Mouse (Mus musculus): ENCODE data around the gene Ccl3. TPM values are rescaled to one million over a fixed set of nuclear protein-coding genes. Genes with fewer than 3 reads are reported as not detected.

The Ccl3 gene
- polyA plus RNA-seq, 1 experiment from 2014 or later = 1.5 TPM

DNA sequence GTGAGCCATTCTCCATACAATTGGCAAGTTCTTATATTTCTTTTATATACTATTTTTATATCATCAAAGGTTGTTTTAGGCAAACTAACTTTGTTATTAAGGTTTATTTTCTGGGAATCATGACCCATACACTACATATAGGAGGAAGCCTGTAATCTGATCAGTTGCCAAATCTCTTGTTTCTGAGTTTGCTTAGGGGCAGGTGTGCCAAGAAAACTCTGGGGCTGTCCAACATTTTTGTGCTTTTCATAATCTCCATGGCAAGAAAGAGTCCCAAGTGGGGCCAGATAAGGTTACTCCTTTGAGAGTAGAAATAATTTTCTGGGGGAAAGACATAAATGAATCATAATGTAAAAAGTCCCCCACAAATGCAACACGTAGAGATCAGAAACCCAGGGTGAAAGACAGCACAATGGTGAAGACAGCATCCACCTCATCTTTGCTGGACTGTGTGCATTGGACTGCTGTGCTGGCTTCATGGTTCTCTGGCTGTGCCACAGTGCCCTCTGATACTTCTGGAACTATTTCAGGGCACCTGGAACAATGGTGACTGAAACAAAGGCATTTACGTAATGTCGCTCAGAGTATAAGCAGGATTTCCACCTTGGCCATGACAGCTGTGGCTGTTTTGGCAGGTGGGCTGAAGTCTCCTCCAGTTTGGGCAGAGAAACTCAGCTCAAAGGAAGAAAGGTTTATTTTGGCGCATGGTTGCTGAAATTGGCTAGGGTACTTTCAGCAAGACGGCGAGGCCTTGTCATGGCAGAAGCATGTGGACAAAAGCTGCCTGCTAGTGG, 2.6 kb downstream of the Ccl3 start:
- 94% methylated on average over 6 of the region's 6 CpGs for WGBS
- no peak overlapping the region for H3K4me2 ChIP-seq (replicated peaks)
- no peaks in the 10 kb centered on the region for H3K36me3 ChIP-seq (replicated peaks; ENCODE audit: control insufficient read depth, insufficient read depth)
- no peaks in the 10 kb centered on the region for H3K9me3 ChIP-seq (ENCODE audit: control insufficient read depth, low read length)
- no peak overlapping the region for H3K4me3 ChIP-seq (replicated peaks; ENCODE audit: low read length)
- H3K9ac ChIP-seq = no peak overlapping the region
- DNase-seq (ENCODE audit: low spot score) (no peak), ATAC-seq (ENCODE audit: low FRiP score) (no peak)
- no peaks in the 10 kb centered on the region for H3K4me1 ChIP-seq (replicated peaks; ENCODE audit: control insufficient read depth, insufficient read depth, low read length)
- H3K27ac ChIP-seq = no peak overlapping the region
- no peaks in the 10 kb centered on the region for H3K27me3 ChIP-seq (ENCODE audit: control insufficient read depth, insufficient read depth, low read length)

DNA sequence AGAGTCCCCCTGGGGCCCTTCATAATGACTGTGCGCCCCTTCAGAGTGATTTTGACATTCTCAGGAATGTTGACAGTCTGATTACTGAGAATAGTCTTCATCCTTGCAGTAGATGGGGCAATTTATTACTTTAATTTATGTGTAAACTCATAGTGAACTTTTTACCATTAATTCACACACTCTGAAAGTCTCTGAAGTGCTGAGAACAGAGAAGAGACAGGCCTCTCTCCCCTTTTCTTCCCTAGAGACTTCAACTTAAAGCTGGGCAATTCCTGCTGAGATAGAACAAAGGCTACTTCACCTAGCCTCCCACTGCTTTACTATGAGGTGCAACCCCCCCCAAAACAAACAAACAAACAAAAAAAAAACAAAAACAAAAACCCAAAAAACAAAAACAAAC, 3.6 kb downstream of the Ccl3 start, which contains the start of gene Rpl9-ps1:
Gene Rpl9-ps1 (minus strand): TSS at position 101 of the 400 bp plus-strand sequence.
- 89% methylated on average over 1 of the region's 1 CpGs for WGBS
- H3K9me3 ChIP-seq (ENCODE audit: control insufficient read depth, low read length) = no peaks in the 10 kb centered on the region
- H3K27ac ChIP-seq = no peak within 1 kb of the TSS
- ATAC-seq (ENCODE audit: low FRiP score) (no peak), DNase-seq (ENCODE audit: low spot score) (no peak)
- no peaks in the 10 kb centered on the region for H3K36me3 ChIP-seq (replicated peaks; ENCODE audit: control insufficient read depth, insufficient read depth)
- H3K4me1 ChIP-seq (replicated peaks; ENCODE audit: control insufficient read depth, insufficient read depth, low read length) = no peaks in the 10 kb centered on the region
- H3K9ac ChIP-seq = no peak within 1 kb of the TSS
- no peak within 1 kb of the TSS for H3K4me2 ChIP-seq (replicated peaks)
- no peaks in the 10 kb centered on the region for H3K27me3 ChIP-seq (ENCODE audit: control insufficient read depth, insufficient read depth, low read length)
- H3K4me3 ChIP-seq (replicated peaks; ENCODE audit: low read length) = no peak within 1 kb of the TSS

DNA sequence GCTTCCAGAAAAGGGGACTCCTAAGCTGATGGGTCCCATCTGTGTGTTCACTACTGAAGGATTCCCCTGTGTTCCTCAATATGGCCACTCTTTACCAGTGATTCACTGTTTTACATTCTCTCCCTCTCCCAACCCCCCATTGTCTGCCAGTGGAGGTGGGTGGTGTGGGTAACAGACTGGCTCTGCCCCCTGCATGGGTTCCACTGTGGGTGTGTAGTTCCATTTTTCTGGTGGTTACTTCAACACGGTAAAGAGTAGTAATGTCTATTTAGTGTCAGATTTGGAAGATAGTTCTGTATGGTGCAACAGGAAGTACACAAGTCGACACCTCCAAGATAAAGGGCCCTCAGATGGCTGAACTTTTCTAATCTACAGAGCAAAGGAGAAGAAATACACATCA, 7.9 kb downstream of the Ccl3 start:
- ATAC-seq (ENCODE audit: low FRiP score) (no peak), DNase-seq (ENCODE audit: low spot score) (no peak)
- WGBS = 94% methylated on average over 2 of the region's 2 CpGs
- Histone ChIP-seq H3K4me3 (replicated peaks; ENCODE audit: low read length) (no peak overlapping the region), H3K27ac (no peak overlapping the region), H3K36me3 (replicated peaks; ENCODE audit: control insufficient read depth, insufficient read depth) (no peaks in the 10 kb centered on the region), H3K9me3 (ENCODE audit: control insufficient read depth, low read length) (no peaks in the 10 kb centered on the region), H3K9ac (no peak overlapping the region), H3K4me2 (replicated peaks) (no peak overlapping the region), H3K4me1 (replicated peaks; ENCODE audit: control insufficient read depth, insufficient read depth, low read length) (no peaks in the 10 kb centered on the region), H3K27me3 (ENCODE audit: control insufficient read depth, insufficient read depth, low read length) (no peaks in the 10 kb centered on the region)

DNA sequence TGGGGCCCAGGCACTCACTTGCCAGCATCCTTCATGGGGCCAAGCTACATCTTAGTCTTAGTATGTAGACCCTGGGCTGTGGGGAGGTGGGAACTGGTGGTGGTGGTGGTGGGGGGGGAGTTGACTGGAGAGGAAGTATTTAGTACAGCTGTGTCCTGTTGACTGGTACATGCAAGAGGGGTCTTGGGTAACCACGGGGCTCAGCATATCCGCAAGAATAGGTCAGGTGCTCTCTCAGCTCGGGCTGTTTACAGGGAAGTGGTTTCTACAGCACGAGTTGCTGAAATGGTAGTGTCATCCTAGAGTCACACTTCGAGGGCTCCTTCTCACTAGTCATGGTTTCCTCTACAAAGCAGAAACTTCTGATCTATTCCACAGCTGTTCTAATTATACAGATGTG, 9.0 kb downstream of the Ccl3 start:
- Histone ChIP-seq H3K27me3 (ENCODE audit: control insufficient read depth, insufficient read depth, low read length) (no peaks in the 10 kb centered on the region), H3K9me3 (ENCODE audit: control insufficient read depth, low read length) (no peaks in the 10 kb centered on the region), H3K4me3 (replicated peaks; ENCODE audit: low read length) (no peak overlapping the region), H3K4me1 (replicated peaks; ENCODE audit: control insufficient read depth, insufficient read depth, low read length) (no peaks in the 10 kb centered on the region), H3K27ac (no peak overlapping the region), H3K4me2 (replicated peaks) (no peak overlapping the region), H3K36me3 (replicated peaks; ENCODE audit: control insufficient read depth, insufficient read depth) (no peaks in the 10 kb centered on the region), H3K9ac (no peak overlapping the region)
- WGBS = 86% methylated on average over 5 of the region's 5 CpGs
- ATAC-seq (ENCODE audit: low FRiP score) = no peak
- no peak for DNase-seq (ENCODE audit: low spot score)

DNA sequence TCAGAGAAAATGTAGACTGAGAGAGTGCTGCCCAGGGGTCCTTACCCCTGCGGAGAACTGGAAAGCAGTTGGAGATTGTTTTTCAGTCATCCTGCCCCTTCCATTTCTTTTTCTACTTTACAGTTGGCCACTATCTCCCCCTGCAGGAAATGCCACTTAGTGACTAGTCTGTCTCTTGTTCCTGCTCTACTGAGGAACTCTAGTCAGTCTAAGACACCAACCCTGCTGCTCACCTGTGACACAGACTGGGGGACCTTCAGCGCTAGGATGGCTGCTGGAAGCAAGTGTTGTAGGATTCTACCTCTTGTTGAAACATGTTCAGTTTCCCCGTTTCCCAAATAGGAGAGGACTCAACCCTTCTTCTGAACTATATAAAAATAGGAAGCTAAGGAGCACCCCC, 9.6 kb downstream of the Ccl3 start:
- no peak for ATAC-seq (ENCODE audit: low FRiP score)
- WGBS = 66% methylated on average over 3 of the region's 3 CpGs
- no peak overlapping the region for H3K4me2 ChIP-seq (replicated peaks)
- no peaks in the 10 kb centered on the region for H3K9me3 ChIP-seq (ENCODE audit: control insufficient read depth, low read length)
- H3K4me1 ChIP-seq (replicated peaks; ENCODE audit: control insufficient read depth, insufficient read depth, low read length) = no peaks in the 10 kb centered on the region
- H3K27ac ChIP-seq = no peak overlapping the region
- no peak overlapping the region for H3K4me3 ChIP-seq (replicated peaks; ENCODE audit: low read length)
- no peak for DNase-seq (ENCODE audit: low spot score)
- no peaks in the 10 kb centered on the region for H3K36me3 ChIP-seq (replicated peaks; ENCODE audit: control insufficient read depth, insufficient read depth)
- no peak overlapping the region for H3K9ac ChIP-seq
- H3K27me3 ChIP-seq (ENCODE audit: control insufficient read depth, insufficient read depth, low read length) = no peaks in the 10 kb centered on the region

DNA sequence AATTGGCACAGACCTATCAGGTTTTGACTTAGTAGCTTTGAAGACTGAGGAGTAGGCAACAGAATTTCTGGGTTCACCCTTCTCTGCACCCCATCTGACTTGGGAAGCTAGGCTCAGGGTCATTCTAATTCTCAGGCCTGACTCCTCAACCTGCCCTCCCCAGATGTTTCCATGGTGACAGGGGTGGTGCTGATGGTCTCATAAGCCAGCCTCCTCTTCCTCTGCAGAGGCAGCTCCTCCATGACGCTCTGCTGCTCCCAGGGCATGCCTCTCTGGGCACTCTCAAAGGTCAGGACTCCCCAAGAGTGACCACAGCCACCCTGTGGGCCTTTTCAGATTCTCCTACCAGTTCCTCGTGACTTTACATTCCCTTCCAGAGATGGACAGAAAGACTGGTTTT, 10.2 kb downstream of the Ccl3 start:
- H3K4me3 ChIP-seq (replicated peaks; ENCODE audit: low read length) = no peak overlapping the region
- no peaks in the 10 kb centered on the region for H3K36me3 ChIP-seq (replicated peaks; ENCODE audit: control insufficient read depth, insufficient read depth)
- no peak overlapping the region for H3K9ac ChIP-seq
- no peaks in the 10 kb centered on the region for H3K9me3 ChIP-seq (ENCODE audit: control insufficient read depth, low read length)
- ATAC-seq (ENCODE audit: low FRiP score) (no peak), DNase-seq (ENCODE audit: low spot score) (no peak)
- H3K27ac ChIP-seq = no peak overlapping the region
- H3K27me3 ChIP-seq (ENCODE audit: control insufficient read depth, insufficient read depth, low read length) = no peaks in the 10 kb centered on the region
- H3K4me1 ChIP-seq (replicated peaks; ENCODE audit: control insufficient read depth, insufficient read depth, low read length) = no peaks in the 10 kb centered on the region
- 49% methylated on average over 2 of the region's 2 CpGs for WGBS
- H3K4me2 ChIP-seq (replicated peaks) = no peak overlapping the region

DNA sequence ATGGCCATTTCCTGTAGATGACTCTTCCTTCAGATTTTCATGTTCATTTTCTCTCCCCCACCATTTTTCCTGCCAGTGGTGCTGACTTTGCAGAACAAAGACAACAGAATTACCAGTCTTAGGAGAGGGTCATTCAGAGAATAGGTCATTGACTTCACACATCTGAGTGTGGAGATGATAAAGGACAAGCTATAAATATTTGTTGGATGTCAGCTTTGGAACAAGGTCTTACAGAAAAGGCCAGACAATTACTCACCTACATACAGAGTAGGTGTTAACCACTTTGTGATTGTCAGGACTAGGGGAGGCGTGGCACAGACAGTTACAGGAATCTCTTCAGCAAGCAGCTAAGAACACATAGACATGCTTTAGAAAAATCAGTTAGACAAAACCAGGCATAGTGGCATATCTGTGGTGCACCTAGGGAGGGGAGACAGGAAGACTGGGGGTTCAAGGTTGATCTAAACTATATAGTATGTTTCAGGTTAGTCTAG, 12.4 kb downstream of the Ccl3 start:
- H3K27me3 ChIP-seq (ENCODE audit: control insufficient read depth, insufficient read depth, low read length) = no peaks in the 10 kb centered on the region
- H3K27ac ChIP-seq = no peak overlapping the region
- H3K36me3 ChIP-seq (replicated peaks; ENCODE audit: control insufficient read depth, insufficient read depth) = no peaks in the 10 kb centered on the region
- H3K4me1 ChIP-seq (replicated peaks; ENCODE audit: control insufficient read depth, insufficient read depth, low read length) = no peaks in the 10 kb centered on the region
- H3K4me2 ChIP-seq (replicated peaks) = no peak overlapping the region
- H3K9me3 ChIP-seq (ENCODE audit: control insufficient read depth, low read length) = no peaks in the 10 kb centered on the region
- ATAC-seq (ENCODE audit: low FRiP score) = no peak
- WGBS = 85% methylated on average over 1 of the region's 1 CpGs
- H3K9ac ChIP-seq = no peak overlapping the region
- no peak overlapping the region for H3K4me3 ChIP-seq (replicated peaks; ENCODE audit: low read length)
- DNase-seq (ENCODE audit: low spot score) = no peak

DNA sequence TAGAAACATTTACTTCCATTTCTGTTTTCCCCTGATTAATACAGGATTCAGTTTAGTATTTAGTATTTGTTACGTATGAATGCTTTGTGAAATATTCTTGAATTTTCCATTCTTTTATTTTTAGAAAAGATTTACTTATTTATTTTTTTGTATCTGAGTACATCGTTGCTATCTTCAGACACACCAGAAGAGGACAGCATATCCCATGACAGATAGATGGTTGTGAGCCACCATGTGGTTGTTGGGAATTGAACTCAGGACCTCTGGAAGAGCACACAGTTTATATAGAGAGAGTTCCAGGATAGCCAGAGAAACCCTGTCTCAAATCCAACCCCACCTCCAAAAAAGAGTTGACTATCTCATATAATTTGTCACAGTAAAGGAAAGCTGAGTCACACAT, 14.3 kb downstream of the Ccl3 start:
- DNase-seq (ENCODE audit: low spot score) (no peak), ATAC-seq (ENCODE audit: low FRiP score) (no peak)
- Histone ChIP-seq H3K27me3 (ENCODE audit: control insufficient read depth, insufficient read depth, low read length) (no peaks in the 10 kb centered on the region), H3K4me1 (replicated peaks; ENCODE audit: control insufficient read depth, insufficient read depth, low read length) (no peaks in the 10 kb centered on the region), H3K36me3 (replicated peaks; ENCODE audit: control insufficient read depth, insufficient read depth) (no peaks in the 10 kb centered on the region), H3K4me3 (replicated peaks; ENCODE audit: low read length) (no peak overlapping the region), H3K27ac (no peak overlapping the region), H3K4me2 (replicated peaks) (no peak overlapping the region), H3K9me3 (ENCODE audit: control insufficient read depth, low read length) (no peaks in the 10 kb centered on the region), H3K9ac (no peak overlapping the region)
- 94% methylated on average over 2 of the region's 2 CpGs for WGBS

DNA sequence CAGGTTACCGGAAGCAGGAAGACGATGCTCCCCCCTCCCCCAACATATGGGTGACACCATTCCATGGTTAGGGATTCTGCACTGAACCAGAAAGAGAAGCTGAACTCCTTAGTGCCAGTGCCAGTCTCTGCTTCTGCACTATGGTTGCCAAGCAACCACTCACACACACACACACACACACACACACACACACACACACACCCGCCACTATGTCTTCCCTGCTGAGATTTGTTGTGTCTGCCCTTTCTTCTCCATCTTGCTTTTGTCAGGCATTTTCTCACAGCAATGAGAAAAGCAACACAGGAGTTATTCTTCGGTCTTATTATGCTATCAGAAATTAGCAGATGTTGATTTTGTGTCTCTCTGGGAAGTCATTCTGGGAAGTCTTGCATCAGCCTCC, 14.7 kb downstream of the Ccl3 start:
- DNase-seq (ENCODE audit: low spot score) (no peak), ATAC-seq (ENCODE audit: low FRiP score) (no peak)
- Histone ChIP-seq H3K4me1 (replicated peaks; ENCODE audit: control insufficient read depth, insufficient read depth, low read length) (no peaks in the 10 kb centered on the region), H3K27ac (no peak overlapping the region), H3K4me3 (replicated peaks; ENCODE audit: low read length) (no peak overlapping the region), H3K9me3 (ENCODE audit: control insufficient read depth, low read length) (no peaks in the 10 kb centered on the region), H3K4me2 (replicated peaks) (no peak overlapping the region), H3K36me3 (replicated peaks; ENCODE audit: control insufficient read depth, insufficient read depth) (no peaks in the 10 kb centered on the region), H3K27me3 (ENCODE audit: control insufficient read depth, insufficient read depth, low read length) (no peaks in the 10 kb centered on the region), H3K9ac (no peak overlapping the region)
- 44% methylated on average over 4 of the region's 4 CpGs for WGBS

DNA sequence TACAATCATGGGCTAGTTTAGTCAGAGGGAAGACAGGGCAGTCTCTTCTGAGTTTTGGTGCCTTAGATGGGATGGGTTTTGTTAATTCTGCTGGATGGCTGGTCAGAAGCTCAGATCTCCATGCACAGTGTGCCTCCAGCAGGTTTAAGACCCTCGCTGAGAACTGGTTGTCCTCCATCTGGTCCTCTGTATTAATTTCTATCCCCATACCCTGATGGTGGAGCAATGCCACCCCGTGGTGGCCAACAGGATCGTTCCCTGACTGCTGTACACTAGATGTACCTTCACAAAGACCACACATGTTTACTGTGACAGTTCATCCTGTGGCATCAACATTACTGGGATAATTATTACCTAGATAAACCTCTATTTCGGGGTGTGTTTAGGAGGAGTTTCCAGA, 16.4 kb downstream of the Ccl3 start:
- no peak for DNase-seq (ENCODE audit: low spot score)

More for the DNA sequence above, 16.4 kb downstream of the Ccl3 start:
- no peaks in the 10 kb centered on the region for H3K27me3 ChIP-seq (ENCODE audit: control insufficient read depth, insufficient read depth, low read length)
- no peak overlapping the region for H3K27ac ChIP-seq
- H3K9me3 ChIP-seq (ENCODE audit: control insufficient read depth, low read length) = no peaks in the 10 kb centered on the region
- no peak for ATAC-seq (ENCODE audit: low FRiP score)
- H3K4me2 ChIP-seq (replicated peaks) = no peak overlapping the region
- H3K9ac ChIP-seq = no peak overlapping the region
- WGBS = 75% methylated on average over 4 of the region's 4 CpGs
- no peak overlapping the region for H3K4me3 ChIP-seq (replicated peaks; ENCODE audit: low read length)
- no peaks in the 10 kb centered on the region for H3K4me1 ChIP-seq (replicated peaks; ENCODE audit: control insufficient read depth, insufficient read depth, low read length)
- H3K36me3 ChIP-seq (replicated peaks; ENCODE audit: control insufficient read depth, insufficient read depth) = no peaks in the 10 kb centered on the region

Data from hindbrain, embryonic 14.5 days (tissue).